Mouse (Mus musculus): ENCODE measurements around the gene Gm21860.
"Not testable (repeated sequence)": the region's sequence is repeated elsewhere in the genome, so short reads cannot be mapped to it uniquely, and the experiment has no call there.

Gm21860 gene

DNA sequence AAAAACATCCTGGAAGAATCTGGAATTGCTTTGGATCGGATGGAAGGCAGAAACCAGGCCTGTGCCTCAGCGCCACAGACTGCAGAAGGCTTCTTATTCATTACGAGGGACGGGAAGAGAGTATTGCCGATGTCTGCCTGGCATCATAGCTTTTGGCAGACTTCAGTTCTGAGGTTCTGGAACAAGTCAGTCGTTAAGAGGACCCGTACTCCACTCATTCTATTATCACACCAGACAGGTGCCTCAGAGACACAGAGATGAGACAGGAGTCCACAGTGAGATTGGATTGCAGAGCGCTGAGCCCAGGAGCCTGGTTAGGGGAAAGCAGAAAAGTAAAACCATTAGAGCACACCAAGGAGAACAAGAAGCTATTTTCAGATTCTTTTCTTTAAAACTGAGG, at the start of gene Gm21860:
Gene Gm21860, minus strand, starts transcription at position 101 of the 400 bp plus-strand sequence.
- DNase-seq (ENCODE audit: low spot score in 2 of 2) = not testable (repeated sequence)

DNA sequence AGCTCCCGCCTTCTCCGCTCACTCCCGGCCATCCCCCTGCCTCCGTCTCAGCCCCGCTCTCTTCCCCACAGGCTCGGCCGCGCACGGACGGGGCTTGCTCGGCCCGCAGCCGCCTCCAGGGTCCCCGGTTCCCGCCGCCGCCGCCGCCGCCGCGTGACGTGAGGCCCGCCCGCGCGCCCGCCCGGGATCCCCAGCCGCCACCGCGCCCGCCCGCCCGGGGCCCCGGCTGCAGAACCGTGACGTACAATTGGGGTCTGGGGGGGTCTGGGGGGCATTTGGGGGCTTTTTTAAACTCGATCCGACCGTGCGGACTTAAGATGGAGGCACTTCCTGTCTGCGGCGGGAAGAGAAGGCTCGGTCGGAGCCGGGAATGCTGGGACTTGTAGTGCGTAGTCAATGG, 29.8 kb upstream of the Gm21860 start, which contains the start of gene Gm47283:
Gene Gm47283, plus strand, starts transcription at position 301 of the 400 bp plus-strand sequence.
- not testable (repeated sequence) for DNase-seq (ENCODE audit: low spot score in 2 of 2)

DNA sequence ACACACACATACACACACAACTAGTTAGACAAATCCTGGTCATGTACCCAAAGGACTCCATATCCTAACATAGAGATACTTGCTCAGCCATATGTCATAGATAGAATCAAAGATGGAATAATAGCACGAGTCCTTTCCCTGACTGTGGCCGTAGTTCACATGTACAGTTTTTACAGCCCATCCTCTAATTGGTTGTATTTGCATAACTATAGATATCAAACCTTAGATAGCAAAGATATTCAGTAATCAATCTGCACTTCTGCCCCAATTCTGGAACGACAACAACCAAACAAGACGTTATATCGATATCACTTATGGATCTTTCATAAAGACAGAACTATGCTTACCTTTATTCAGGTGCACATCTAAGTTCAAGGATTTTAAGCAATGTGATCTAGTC, 9.4 kb downstream of the Gm21860 start:
- DNase-seq (ENCODE audit: low spot score in 2 of 2) = not testable (repeated sequence)

DNA sequence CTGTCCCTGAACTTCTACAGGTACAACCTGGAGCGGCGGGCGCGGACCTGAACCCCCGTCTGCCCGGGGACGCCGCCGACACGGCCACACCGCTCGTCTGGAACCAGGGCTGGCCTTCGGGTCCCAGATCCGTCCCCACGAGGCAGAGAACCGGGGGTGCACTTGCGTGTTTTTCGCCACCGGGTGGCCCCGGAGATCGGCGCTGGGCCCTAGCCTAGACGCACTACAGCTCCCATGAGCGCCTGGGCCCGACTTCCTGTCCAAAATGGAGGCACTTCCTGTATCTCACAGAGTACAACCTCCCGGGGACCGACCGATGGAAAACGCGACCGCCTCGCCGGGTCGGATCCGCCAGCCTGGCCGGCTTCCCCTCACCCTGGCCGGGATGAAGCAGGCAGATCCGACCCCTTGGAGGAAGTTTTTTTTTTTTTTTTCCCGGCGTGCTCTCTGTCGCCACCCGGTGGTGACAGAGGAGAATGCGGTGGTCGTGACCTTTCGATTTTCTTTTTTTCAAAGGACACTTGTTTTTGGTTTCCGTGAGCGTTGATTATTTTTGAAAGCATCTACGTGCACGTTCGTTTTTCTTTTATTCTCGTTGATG, 10.1 kb downstream of the Gm21860 start:
- DNase-seq (ENCODE audit: low spot score in 2 of 2) = peak; percentile 81 to 85

DNA sequence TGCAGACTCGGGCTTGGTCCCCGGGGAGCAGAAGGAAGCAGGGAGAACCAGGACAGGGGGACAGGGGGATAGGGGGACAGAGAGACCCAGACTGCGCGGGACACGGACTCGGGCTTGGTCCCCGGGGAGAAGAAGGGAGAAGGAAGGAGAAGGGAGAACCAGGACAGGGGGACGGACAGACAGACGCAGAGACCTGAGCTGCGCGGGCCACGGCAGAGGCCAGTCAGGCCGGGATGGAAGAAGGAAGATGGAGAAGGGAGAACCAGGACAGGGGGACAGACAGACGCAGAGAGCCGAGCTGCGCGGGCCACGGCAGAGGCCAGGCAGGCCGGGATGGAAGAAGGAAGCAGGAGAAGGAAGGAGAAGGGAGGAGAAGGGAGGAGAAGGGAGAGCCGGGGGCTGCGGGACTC, 10.8 kb downstream of the Gm21860 start:
- DNase-seq (ENCODE audit: low spot score in 2 of 2) = no peak

DNA sequence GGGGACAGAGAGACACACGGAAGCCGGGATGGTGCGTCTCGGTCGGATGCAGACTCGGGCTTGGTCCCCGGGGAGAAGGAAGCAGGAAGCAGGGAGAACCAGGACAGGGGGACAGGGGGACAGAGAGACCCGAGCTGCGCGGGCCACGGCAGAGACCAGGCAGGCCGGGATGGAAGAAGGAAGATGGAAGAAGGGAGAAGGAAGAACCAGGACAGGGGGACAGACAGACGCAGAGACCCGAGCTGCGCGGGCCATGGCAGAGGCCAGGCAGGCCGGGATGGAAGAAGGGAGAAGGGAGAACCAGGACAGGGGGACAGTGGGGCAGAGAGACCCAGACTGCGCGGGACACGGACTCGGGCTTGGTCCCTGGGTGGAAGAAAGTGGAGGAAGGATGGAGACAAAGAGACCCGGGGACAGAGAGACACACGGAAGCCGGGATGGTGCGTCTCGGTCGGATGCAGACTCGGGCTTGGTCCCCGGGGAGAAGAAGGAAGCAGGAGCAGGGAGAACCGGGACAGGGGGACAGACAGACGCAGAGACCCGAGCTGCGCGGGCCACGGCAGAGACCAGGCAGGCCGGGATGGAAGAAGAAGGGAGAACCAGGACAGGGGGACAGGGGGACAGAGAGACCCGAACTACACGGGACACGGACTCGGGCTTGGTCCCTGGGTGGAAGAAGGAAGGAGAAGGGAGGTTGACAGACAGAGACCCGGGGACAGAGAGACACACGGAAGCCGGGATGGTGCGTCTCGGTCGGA, 11.4 kb downstream of the Gm21860 start:
- peak in 1 of 2 experiments; percentile 18 for DNase-seq (ENCODE audit: low spot score in 2 of 2)

DNA sequence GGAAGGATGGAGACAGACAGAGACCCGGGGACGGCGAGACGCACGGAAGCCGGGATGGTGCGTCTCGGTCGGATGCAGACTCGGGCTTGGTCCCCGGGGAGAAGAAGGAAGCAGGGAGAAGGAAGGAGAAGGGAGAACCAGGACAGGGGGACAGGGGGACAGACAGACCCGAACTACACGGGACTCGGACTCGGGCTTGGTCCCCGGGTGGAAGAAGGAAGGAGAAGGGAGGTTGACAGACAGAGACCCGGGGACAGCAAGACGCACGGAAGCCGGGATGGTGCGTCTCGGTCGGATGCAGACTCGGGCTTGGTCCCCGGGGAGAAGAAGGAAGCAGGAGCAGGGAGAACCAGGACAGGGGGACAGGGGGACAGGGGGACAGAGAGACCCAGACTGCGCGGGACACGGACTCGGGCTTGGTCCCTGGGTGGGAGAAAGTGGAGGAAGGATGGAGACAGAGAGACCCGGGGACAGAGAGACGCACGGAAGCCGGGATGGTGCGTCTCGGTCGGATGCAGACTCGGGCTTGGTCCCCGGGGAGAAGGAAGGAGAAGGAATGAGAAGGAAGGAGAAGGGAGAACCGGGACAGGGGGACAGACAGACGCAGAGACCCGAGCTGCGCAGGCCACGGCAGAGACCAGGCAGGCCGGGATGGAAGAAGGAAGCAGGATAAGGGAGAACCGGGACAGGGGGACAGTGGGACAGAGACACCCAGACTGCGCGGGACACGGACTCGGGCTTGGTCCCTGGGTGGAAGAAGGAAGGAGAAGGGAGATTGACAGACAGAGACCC, 12.2 kb downstream of the Gm21860 start:
- peak in 1 of 2 experiments; percentile 17 for DNase-seq (ENCODE audit: low spot score in 2 of 2)

DNA sequence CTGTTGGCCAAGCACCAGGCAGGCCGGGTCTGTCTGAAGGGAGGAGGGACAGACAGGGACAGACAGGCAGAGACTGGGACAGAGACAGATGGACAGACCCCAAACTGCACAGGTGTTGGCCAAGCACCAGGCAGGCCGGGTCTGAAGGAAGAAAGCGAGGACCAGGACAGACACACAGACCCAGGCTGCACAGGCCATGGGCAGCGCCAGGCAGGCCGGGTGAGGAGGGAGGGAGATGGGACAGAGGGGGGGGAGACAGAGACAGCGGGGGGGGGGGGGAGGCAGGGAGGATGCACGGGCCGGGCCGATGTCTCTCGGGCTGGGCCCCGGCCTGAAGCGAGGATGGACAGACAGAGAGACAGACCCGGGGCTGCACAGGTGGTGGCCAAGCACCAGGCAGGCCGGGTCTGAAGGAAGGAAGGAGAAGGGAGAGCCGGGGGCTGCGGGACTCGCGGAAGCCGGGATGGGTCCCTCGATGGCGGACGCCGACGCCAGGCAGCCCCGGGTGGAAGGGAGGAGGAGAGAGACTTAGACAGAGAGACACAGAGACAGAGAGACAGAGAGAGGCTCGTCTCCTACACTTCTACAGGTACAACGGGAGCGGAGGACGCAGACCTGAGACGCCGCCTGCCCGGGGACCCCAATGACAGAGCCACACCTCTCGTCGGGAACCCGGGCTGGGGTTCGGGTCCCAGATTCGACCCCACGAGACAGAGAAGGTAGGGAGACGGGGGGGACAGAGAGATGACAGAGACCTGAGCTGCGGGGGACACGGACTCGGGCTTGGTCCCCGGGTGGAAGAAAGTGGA, 13.0 kb downstream of the Gm21860 start:
- DNase-seq (ENCODE audit: low spot score in 2 of 2) = peak in 1 of 2 experiments; percentile 22

DNA sequence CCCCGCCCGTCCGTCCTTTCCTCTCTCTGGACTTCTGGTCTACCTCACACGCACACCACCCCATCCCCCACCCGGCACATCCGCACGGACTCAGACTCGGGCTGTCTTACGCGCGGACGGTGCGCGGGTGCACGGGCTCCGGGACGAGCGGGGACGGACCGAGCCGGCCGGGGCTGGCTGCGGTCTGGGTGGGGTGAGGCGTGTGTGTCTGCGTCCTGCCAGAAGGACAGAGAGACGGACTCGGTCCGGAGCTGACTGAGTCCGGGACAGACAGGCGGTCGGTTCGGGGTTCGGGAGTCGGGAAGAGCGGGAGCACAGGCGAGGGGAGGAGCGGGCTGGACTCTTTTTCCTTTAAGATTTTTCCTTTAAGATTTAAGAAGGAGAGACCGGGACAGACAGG, 13.6 kb downstream of the Gm21860 start:
- peak; percentile 21 to 28 for DNase-seq (ENCODE audit: low spot score in 2 of 2)

DNA sequence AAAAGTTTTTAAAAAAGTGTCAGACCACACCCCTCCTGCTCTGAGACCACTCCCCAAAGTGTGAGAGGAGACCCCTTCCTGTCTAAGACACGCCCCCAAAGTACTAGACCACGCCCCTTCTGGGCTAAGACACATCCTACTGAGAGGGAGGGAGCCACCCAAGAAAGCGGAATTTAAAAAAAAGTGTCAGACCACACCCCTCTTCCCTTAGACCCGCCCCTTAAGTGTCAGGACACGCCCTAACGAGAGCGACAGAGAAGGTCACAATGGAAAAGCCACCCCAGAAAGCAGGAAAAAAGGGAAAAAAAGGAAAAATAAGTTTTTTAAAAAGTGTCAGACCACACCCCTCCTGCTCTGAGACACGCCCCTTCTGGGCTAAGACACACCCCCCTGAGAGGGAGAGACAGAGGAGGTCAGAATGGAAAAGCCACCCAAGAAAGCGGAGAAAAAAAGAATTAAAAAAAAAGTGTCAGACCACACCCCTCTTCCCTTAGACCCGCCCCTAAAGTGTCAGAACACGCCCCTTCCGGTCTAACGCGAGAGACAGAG, 14.5 kb downstream of the Gm21860 start:
- peak; percentile 41 to 55 for DNase-seq (ENCODE audit: low spot score in 2 of 2)

DNA sequence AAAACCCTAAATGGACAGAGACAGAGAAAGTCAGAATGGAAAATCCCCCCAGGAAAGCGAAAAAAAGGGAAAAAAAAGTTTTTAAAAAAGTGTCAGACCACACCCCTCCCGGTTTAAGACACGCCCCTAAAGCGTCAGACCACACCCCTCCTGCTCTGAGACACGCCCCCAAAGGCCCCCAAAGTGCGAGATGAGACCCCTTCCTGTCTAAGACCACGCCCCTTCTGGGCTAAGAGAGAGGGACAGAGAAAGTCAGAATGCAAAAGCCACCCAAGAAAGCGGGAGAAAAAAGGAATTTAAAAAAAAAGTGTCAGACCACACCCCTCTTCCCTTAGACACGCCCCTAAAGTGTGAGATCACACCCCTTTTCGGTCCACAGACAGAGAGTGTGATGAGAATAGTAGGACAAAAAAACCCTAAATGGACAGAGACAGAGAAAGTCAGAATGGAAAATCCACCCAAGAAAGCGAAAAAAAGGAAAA, 15.0 kb downstream of the Gm21860 start:
- peak; percentile 21 to 29 for DNase-seq (ENCODE audit: low spot score in 2 of 2)

DNA sequence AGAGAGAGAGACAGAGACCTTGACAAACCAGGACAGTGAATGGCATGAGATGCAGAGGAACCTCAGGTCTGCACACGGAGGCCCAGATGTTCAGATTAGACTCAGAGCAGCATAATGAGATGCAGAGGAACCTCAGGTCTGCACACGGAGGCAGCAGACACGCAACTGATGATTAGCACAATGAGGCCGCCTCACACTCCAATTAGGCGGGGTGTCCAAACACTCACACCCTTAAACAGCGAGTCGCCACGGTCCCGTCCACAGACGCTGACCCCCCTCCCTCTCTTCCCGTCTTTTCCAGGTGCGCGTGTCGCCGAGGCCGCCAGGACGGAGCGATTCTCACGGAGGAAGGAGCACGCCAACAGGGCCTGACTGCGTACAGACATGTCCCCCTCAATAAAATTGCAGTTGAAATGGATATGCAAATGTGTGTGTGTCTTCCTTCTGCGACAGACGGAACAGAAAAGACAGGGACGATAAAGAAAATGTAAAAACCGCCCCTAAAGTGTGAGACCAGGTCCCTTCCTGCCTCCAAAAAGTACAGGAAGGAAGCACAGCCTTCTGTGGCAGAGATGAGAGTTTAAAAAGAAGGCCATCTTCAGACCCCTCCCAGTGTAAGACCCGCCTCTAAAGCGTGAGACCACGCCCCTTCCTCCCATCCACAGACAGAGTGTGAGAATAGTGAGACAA, 15.6 kb downstream of the Gm21860 start:
- DNase-seq (ENCODE audit: low spot score in 2 of 2) = peak; percentile 37 to 42

DNA sequence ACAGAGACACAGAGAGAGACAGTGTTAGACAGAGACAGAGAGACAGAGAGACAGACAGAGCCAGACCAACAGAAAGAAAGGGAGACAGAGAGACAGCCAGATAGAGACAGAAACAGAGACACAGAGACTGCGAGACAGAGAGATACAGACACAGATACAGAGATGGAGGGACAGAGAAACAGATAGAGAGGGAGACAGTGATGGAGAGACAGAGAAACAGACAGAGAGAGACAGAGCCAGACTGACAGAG, 16.3 kb downstream of the Gm21860 start:
- no peak for DNase-seq (ENCODE audit: low spot score in 2 of 2)

DNA sequence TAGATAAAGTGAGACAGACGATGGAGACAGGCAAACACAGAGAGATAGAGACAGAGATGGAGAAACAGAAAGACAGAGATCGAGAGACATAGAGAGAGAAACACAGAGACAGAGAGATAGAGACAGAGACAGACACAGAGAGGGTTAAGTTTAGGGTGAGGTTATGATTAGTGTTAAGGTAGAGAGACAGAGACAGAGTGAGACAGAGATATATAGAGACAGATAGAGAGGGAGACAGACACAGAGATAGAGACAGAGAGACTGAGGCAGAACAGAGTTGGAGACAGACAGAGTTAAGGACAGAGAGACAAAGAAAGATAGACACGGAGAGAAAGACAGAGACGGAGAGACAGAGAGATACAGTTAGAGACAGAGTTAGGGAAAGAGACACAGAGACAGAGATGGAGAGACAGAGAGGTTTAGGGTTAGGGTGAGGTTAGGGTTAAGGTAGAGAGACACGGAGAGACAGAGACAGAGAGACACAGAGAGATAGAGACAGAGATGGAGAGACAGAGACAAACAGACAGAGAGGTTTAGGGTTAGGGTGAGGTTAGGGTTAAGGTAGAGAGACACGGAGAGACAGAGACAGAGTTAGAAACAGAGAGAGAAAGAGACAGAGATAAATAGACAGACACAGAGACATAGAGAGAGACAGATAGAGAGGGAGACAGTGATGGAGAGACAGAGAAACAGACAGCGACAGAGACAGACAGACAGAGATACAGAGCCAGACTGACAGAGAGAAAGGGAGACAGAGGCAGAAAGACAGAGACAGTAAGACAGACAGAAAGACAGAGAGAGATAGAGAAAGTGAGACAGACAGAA, 16.8 kb downstream of the Gm21860 start:
- no peak for DNase-seq (ENCODE audit: low spot score in 2 of 2)

DNA sequence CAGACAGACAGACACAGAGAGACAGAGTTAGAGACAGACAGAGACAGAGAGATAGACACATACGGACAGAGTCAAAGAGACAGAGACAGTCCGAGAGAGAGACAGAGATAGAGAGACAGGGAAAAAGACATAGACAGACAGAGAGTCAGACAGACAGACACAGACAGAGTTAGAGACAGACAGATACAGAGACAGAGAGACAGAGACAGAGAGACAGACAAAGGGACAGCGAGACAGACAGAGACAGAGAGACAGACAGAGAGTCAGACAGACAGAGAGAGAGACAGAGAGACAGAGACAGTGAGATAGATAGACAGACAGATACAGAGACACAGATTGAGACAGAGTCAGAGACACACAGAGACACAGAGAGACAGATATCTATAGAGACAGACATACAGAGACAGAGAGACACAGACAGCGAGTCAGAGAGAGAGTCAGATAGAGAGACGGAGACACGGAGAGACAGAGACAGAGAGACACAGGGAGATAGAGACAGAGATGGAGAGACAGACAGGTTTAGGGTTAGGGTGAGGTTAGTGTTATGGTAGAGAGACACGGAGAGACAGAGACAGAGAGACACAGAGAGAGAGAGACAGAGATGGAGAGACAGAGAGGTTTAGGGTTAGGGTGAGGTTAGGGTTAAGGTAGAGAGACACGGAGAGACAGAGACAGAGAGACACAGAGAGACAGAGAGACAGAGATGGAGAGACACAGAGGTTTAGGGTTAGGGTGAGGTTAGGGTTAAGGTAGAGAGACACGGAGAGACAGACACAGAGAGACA, 18.2 kb downstream of the Gm21860 start:
- DNase-seq (ENCODE audit: low spot score in 2 of 2) = not testable (repeated sequence)

DNA sequence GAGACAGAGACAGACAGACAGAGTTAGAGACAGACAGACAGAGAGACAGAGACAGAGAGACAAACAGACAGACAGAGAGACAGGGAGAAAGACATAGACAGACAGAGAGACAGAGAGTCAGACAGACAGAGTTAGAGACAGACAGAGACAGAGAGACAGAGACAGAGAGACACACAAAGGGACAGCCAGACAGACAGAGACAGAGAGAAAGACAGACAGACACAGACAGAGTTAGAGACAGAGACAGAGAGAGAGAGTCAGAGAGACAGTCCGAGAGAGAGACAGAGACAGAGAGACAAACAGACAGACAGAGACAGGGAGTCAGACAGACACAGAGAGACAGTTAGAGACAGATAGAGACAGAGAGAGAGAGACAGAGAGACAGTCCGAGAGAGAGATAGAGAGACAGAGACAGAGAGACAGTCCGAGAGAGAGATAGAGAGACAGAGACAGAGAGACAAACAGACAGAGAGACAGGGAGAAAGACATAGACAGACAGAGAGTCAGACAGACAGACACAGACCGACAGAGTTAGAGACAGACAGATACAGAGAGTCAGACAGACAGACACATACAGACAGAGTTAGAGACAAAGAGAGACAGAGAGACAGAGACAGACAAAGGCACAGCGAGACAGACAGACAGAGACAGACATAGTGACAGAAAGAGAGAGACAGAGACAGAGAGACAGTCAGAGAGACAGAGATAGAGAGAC, 19.3 kb downstream of the Gm21860 start:
- DNase-seq (ENCODE audit: low spot score in 2 of 2) = not testable (repeated sequence)

DNA sequence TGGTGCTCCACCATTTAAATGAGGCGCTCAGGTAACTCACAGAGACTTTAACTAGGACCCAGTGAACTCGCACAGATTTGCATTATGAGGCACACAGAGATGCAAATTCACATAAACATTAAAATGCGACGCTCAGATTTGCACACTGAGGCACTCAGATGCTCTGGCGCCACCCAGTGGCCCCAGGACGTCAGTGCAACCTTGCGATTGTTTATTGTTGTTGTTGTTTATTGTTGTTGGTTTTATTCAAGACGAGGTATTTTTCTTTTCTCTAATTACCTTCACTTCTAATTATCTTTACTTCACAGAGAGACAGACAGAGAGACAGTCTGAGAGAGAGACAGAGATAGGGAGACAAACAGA, 20.3 kb downstream of the Gm21860 start:
- not testable (repeated sequence) for DNase-seq (ENCODE audit: low spot score in 2 of 2)

DNA sequence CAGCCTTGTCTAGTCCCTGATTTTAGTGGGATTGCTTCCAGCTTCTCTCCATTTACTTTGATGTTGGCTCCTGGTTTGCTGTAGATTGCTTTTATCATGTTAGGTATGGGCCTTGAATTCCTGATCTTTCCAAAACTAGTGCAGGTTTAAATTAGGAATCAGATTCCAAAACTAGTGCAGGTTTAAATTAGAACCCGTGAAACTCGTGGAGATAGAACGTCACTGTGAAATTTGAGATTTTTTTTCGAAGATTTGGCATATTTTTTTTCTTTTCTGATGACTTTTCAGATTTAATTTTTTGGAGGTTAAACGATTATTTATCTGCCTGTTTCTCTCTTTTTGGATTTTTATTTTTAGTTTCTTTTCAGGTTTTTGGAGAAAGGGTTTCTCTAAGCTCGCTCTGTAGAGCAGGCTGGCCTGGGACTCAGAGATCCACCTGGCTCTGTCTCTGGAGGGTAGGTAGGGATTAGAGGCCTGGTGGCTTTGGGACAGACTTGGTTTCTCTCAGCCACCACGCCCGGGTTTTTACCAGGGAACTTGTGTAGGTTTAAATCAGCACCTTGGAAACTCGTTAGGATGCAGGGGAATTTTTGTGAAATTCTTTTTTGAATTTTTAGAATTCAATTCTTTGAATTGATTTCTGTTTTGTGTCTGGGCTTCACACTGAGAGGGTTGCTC, 20.8 kb downstream of the Gm21860 start:
- DNase-seq (ENCODE audit: low spot score in 2 of 2) = not testable (repeated sequence)

Data from frontal cortex, postnatal 14 days (tissue).